Mouse (Mus musculus): ENCODE results near the gene Cyp3a59.
"Not testable (repeated sequence)": the region's sequence is repeated elsewhere in the genome, so short reads cannot be mapped to it uniquely, and the experiment has no call there.

Gene Cyp3a59

GRCm38 (mm10) chr5:146078945-146079344 lies at the start of gene Cyp3a59:
Cyp3a59 (plus strand) TSS chr5:146079257.
- DNase-seq (ENCODE audit: low read depth, low spot score): not testable (repeated sequence)

- no peak for DNase-seq (ENCODE audit: low read depth, low spot score)
These were observed 9.0 kb upstream of the Cyp3a59 start for GRCm38 (mm10) chr5:146070099-146070498.

- DNase-seq (ENCODE audit: low read depth, low spot score): no peak
These were observed 68.8 kb downstream of the Cyp3a59 start for GRCm38 (mm10) chr5:146147903-146148302.

- DNase-seq (ENCODE audit: low read depth, low spot score): no peak
These were observed 71.4 kb downstream of the Cyp3a59 start for GRCm38 (mm10) chr5:146150454-146150853.

- not testable (repeated sequence) for DNase-seq (ENCODE audit: low read depth, low spot score)
These were observed 79.3 kb downstream of the Cyp3a59 start for GRCm38 (mm10) chr5:146158326-146158725.

GRCm38 (mm10) chr5:146160439-146160838 lies 81.4 kb downstream of the Cyp3a59 start, which contains the start of gene Gm5565:
Gm5565 (minus strand) TSS chr5:146160539.
- not testable (repeated sequence) for DNase-seq (ENCODE audit: low read depth, low spot score)

Data from brain, adult 2 months (tissue).